Mouse (Mus musculus): Measurements from ENCODE around the gene Fbxl2. TPM values are rescaled to one million over a fixed set of nuclear protein-coding genes. Genes with fewer than 3 reads are reported as not detected.

The Fbxl2 gene
- polyA plus RNA-seq, 1 experiment from 2014 or later, result 1.6 TPM

GRCm38 (mm10) chr9:113939063-113939850, 106.7 kb downstream of the Fbxl2 start:
- Histone ChIP-seq H3K4me3 (no peak overlapping the region), H3K4me2 (no peak overlapping the region), H3K27me3 (replicated peaks) (no peaks in the 10 kb centered on the region), H3K9me3 (replicated peaks) (no peaks in the 10 kb centered on the region), H3K9ac (no peak overlapping the region), H3K27ac (ENCODE audit: poor library complexity, severe bottlenecking) (no peak overlapping the region), H3K36me3 (no peaks in the 10 kb centered on the region), H3K4me1 (replicated peaks) (peaks cover 44% of the 10 kb centered on the region)
- no peak for ATAC-seq (ENCODE audit: insufficient number of reproducible peaks, low FRiP score)
- WGBS, result 82% methylated on average over 9 of the region's 9 CpGs

- no peaks in the 10 kb centered on the region for H3K9me3 ChIP-seq (replicated peaks)
- H3K27ac ChIP-seq (ENCODE audit: poor library complexity, severe bottlenecking), result no peak overlapping the region
- H3K9ac ChIP-seq, result no peak overlapping the region
- ATAC-seq (ENCODE audit: insufficient number of reproducible peaks, low FRiP score), result no peak
- H3K4me1 ChIP-seq (replicated peaks), result peaks cover 40% of the 10 kb centered on the region
- H3K4me3 ChIP-seq, result no peak overlapping the region
- 70% methylated on average over 5 of the region's 5 CpGs for WGBS
- no peaks in the 10 kb centered on the region for H3K27me3 ChIP-seq (replicated peaks)
- no peaks in the 10 kb centered on the region for H3K36me3 ChIP-seq
- H3K4me2 ChIP-seq, result no peak overlapping the region
Observed at GRCm38 (mm10) chr9:113935638-113936037, 110.4 kb downstream of the Fbxl2 start.

- no peak for ATAC-seq (ENCODE audit: insufficient number of reproducible peaks, low FRiP score)
- Histone ChIP-seq H3K36me3 (no peaks in the 10 kb centered on the region), H3K9me3 (replicated peaks) (no peaks in the 10 kb centered on the region), H3K27ac (ENCODE audit: poor library complexity, severe bottlenecking) (peak overlapping the region; percentile 88), H3K9ac (peak overlapping the region; percentile 99), H3K27me3 (replicated peaks) (no peaks in the 10 kb centered on the region), H3K4me1 (replicated peaks) (peaks cover 32% of the 10 kb centered on the region), H3K4me3 (peak overlapping the region; percentile 84), H3K4me2 (peak overlapping the region; percentile 91)
- WGBS, result 19% methylated on average over 11 of the region's 11 CpGs
Observed at GRCm38 (mm10) chr9:113932501-113932900, 113.5 kb downstream of the Fbxl2 start.

- H3K4me3 ChIP-seq, result peak overlapping the region; percentile 84
- ATAC-seq (ENCODE audit: insufficient number of reproducible peaks, low FRiP score), result no peak
- H3K9ac ChIP-seq, result peak overlapping the region; percentile 99
- WGBS, result 2% methylated on average over 8 of the region's 8 CpGs
- no peaks in the 10 kb centered on the region for H3K27me3 ChIP-seq (replicated peaks)
- H3K9me3 ChIP-seq (replicated peaks), result no peaks in the 10 kb centered on the region
- H3K36me3 ChIP-seq, result no peaks in the 10 kb centered on the region
- H3K27ac ChIP-seq (ENCODE audit: poor library complexity, severe bottlenecking), result peak overlapping the region; percentile 88
- H3K4me1 ChIP-seq (replicated peaks), result peaks cover 29% of the 10 kb centered on the region
- peak overlapping the region; percentile 91 for H3K4me2 ChIP-seq
Observed at GRCm38 (mm10) chr9:113932100-113932470, 113.9 kb downstream of the Fbxl2 start.

- peak; percentile 57 for ATAC-seq (ENCODE audit: insufficient number of reproducible peaks, low FRiP score)
- H3K4me2 ChIP-seq, result peak overlapping the region; percentile 91
- H3K36me3 ChIP-seq, result no peaks in the 10 kb centered on the region
- H3K4me3 ChIP-seq, result peak overlapping the region; percentile 84
- H3K9ac ChIP-seq, result peak overlapping the region; percentile 99
- WGBS, result 3% methylated on average over 73 of the region's 91 CpGs
- peak overlapping the region; percentile 88 for H3K27ac ChIP-seq (ENCODE audit: poor library complexity, severe bottlenecking)
- no peaks in the 10 kb centered on the region for H3K9me3 ChIP-seq (replicated peaks)
- H3K27me3 ChIP-seq (replicated peaks), result no peaks in the 10 kb centered on the region
- H3K4me1 ChIP-seq (replicated peaks), result peaks cover 26% of the 10 kb centered on the region
Observed at GRCm38 (mm10) chr9:113931375-113932099, 114.5 kb downstream of the Fbxl2 start.

GRCm38 (mm10) chr9:113930534-113931374, 115.2 kb downstream of the Fbxl2 start, which contains the start of gene Ubp1:
TSS of gene Ubp1 (plus strand) at chr9:113930934.
- 3% methylated on average over 66 of the region's 86 CpGs for WGBS
- peak; percentile 98 for ATAC-seq (ENCODE audit: insufficient number of reproducible peaks, low FRiP score)

GRCm38 (mm10) chr9:113929676-113930075, 116.3 kb downstream of the Fbxl2 start:
- Histone ChIP-seq H3K4me2 (peak overlapping the region; percentile 68), H3K27ac (ENCODE audit: poor library complexity, severe bottlenecking) (no peak overlapping the region)

More at GRCm38 (mm10) chr9:113930534-113931374, 115.2 kb downstream of the Fbxl2 start, which contains the start of gene Ubp1:
- peak within 1 kb of the TSS; percentile 88 for H3K27ac ChIP-seq (ENCODE audit: poor library complexity, severe bottlenecking)
- peaks cover 2% of the 10 kb centered on the region; the same call in 1 of the 2 replicates for H3K36me3 ChIP-seq
- peak within 1 kb of the TSS; percentile 91 for H3K4me2 ChIP-seq
- no peaks in the 10 kb centered on the region for H3K27me3 ChIP-seq (replicated peaks)
- H3K4me3 ChIP-seq, result peak within 1 kb of the TSS; percentile 84
- H3K9me3 ChIP-seq (replicated peaks), result no peaks in the 10 kb centered on the region
- peak within 1 kb of the TSS; percentile 99 for H3K9ac ChIP-seq
- H3K4me1 ChIP-seq (replicated peaks), result peaks cover 18% of the 10 kb centered on the region

GRCm38 (mm10) chr9:113928591-113928990, 117.4 kb downstream of the Fbxl2 start:
- Histone ChIP-seq H3K4me1 (replicated peaks) (peaks cover 12% of the 10 kb centered on the region), H3K9ac (no peak overlapping the region), H3K27ac (ENCODE audit: poor library complexity, severe bottlenecking) (no peak overlapping the region), H3K4me2 (no peak overlapping the region), H3K27me3 (replicated peaks) (no peaks in the 10 kb centered on the region), H3K9me3 (replicated peaks) (no peaks in the 10 kb centered on the region), H3K4me3 (no peak overlapping the region), H3K36me3 (peaks cover 12% of the 10 kb centered on the region; the same call in 1 of the 2 replicates)
- ATAC-seq (ENCODE audit: insufficient number of reproducible peaks, low FRiP score), result no peak
- 75% methylated on average over 4 of the region's 4 CpGs for WGBS

More at GRCm38 (mm10) chr9:113929676-113930075, 116.3 kb downstream of the Fbxl2 start:
- 61% methylated on average over 1 of the region's 1 CpGs for WGBS
- ATAC-seq (ENCODE audit: insufficient number of reproducible peaks, low FRiP score), result no peak
- Histone ChIP-seq H3K27me3 (replicated peaks) (no peaks in the 10 kb centered on the region), H3K9ac (no peak overlapping the region), H3K4me1 (replicated peaks) (peaks cover 13% of the 10 kb centered on the region), H3K4me3 (peak overlapping the region; percentile 84; the same call in 1 of the 2 replicates), H3K9me3 (replicated peaks) (no peaks in the 10 kb centered on the region), H3K36me3 (peaks cover 10% of the 10 kb centered on the region; the same call in 1 of the 2 replicates)

GRCm38 (mm10) chr9:113924883-113925282, 121.1 kb downstream of the Fbxl2 start:
- ATAC-seq (ENCODE audit: insufficient number of reproducible peaks, low FRiP score), result no peak
- 84% methylated on average over 5 of the region's 5 CpGs for WGBS
- H3K27me3 ChIP-seq (replicated peaks), result no peaks in the 10 kb centered on the region

GRCm38 (mm10) chr9:113922677-113923076, 123.3 kb downstream of the Fbxl2 start:
- no peaks in the 10 kb centered on the region for H3K4me1 ChIP-seq (replicated peaks)
- H3K9ac ChIP-seq, result no peak overlapping the region
- H3K36me3 ChIP-seq, result peaks cover 45% of the 10 kb centered on the region
- H3K9me3 ChIP-seq (replicated peaks), result no peaks in the 10 kb centered on the region
- no peak overlapping the region for H3K4me2 ChIP-seq
- 90% methylated on average over 5 of the region's 5 CpGs for WGBS
- no peak overlapping the region for H3K27ac ChIP-seq (ENCODE audit: poor library complexity, severe bottlenecking)
- no peaks in the 10 kb centered on the region for H3K27me3 ChIP-seq (replicated peaks)
- no peak for ATAC-seq (ENCODE audit: insufficient number of reproducible peaks, low FRiP score)
- no peak overlapping the region for H3K4me3 ChIP-seq

More at GRCm38 (mm10) chr9:113924883-113925282, 121.1 kb downstream of the Fbxl2 start:
- Histone ChIP-seq H3K36me3 (peaks cover 41% of the 10 kb centered on the region), H3K4me1 (replicated peaks) (no peaks in the 10 kb centered on the region), H3K27ac (ENCODE audit: poor library complexity, severe bottlenecking) (no peak overlapping the region), H3K4me2 (no peak overlapping the region), H3K9me3 (replicated peaks) (no peaks in the 10 kb centered on the region), H3K4me3 (no peak overlapping the region), H3K9ac (no peak overlapping the region)

All from heart, embryonic 12.5 days (tissue).